Mouse (Mus musculus): ENCODE data around the gene Timm44.

GRCm38 (mm10) chr8:4213210-4214005, 62.3 kb downstream of the Timm44 start:
- TF ChIP-seq CTCF (IDR thresholded peaks at IDR 0.05) (no peak), EP300 (IDR thresholded peaks at IDR 0.05; ENCODE audit: insufficient read depth, low read depth, low read length) (no peak)

All from heart, adult 2 months (tissue).